Mouse (Mus musculus) neural tube, embryonic 15.5 days (tissue): ENCODE data around the gene Rnf207. TPM values are rescaled to one million over a fixed set of nuclear protein-coding genes. Genes with fewer than 3 reads are reported as not detected.
A peak's percentile ranks its signal among the peaks of the same experiment; 100 is the strongest.

ENCODE experiments used
- ATAC-seq: fragments of 200-750 bp; cut with Nextera tagmentation; 2 replicates; pipeline ENCODE4 v1.8.0; 2017; ENCODE audit warnings: mild to moderate bottlenecking, moderate TSS enrichment, moderate library complexity; ENCODE audit not compliant: low FRiP score
- H3K27ac ChIP-seq: fragments of 300-500 bp; sonication (generic); replicated peaks from 2 replicates; pipeline ENCODE4 v1.5.1; 2015; ENCODE audit warnings: mild to moderate bottlenecking, inconsistent platforms
- H3K27me3 ChIP-seq: fragments of 300-500 bp; sonication (generic); replicated peaks from 2 replicates; pipeline ENCODE4 v1.6.1; 2015; ENCODE audit warnings: inconsistent platforms
- H3K36me3 ChIP-seq: fragments of 300-500 bp; sonication (generic); 2 replicates; pipeline ENCODE4 v1.6.1; 2015; ENCODE audit warnings: inconsistent platforms
- H3K4me1 ChIP-seq: fragments of 300-500 bp; sonication (generic); 2 replicates; pipeline ENCODE4 v1.6.1; 2015; ENCODE audit warnings: inconsistent platforms
- H3K4me2 ChIP-seq: fragments of 300-500 bp; sonication (generic); 2 replicates; pipeline ENCODE4 v1.6.1; 2015; ENCODE audit warnings: inconsistent platforms, mild to moderate bottlenecking, moderate library complexity
- H3K4me3 ChIP-seq: fragments of 300-500 bp; sonication (generic); replicated peaks from 2 replicates; pipeline ENCODE4 v1.5.1; 2015; ENCODE audit warnings: mild to moderate bottlenecking, inconsistent platforms
- H3K9ac ChIP-seq: fragments of 300-500 bp; sonication (generic); replicated peaks from 2 replicates; pipeline ENCODE4 v1.6.1; 2015; ENCODE audit warnings: mild to moderate bottlenecking, inconsistent platforms
- H3K9me3 ChIP-seq: fragments of 300-500 bp; sonication (generic); replicated peaks from 2 replicates; pipeline ENCODE4 v1.6.1; 2016; ENCODE audit warnings: inconsistent platforms
- WGBS: fragments of 180-500 bp; shearing (Covaris S2); methylation state at CpG from one replicate; pipeline ENCODE4 v1.1.7; 2015; ENCODE audit warnings: mixed read lengths; 5-methylcytosine and 5-hydroxymethylcytosine counted together
- polyA plus RNA-seq: library from polyadenylated mRNA; unstranded; fragments of >200 nt; fragmentation: Nextera tagmentation; extraction: Ambion mirVana; gene quantifications from 2 replicates; pipeline ENCODE4 v1.2.1, GENCODE M21; 2015

The Rnf207 gene
- polyA plus RNA-seq, 1 experiment from 2014 or later: 12.4 TPM

GRCm38 (mm10) chr4:152276389-152277347 is 42.1 kb downstream of the Rnf207 start:
- 55% methylated on average over 10 of the region's 10 CpGs for WGBS
- no peak for ATAC-seq
- H3K4me1 ChIP-seq: peaks cover 50% of the 10 kb centered on the region
- no peak overlapping the region; the same call in 1 of the 2 replicates for H3K4me3 ChIP-seq
- H3K9me3 ChIP-seq: no peaks in the 10 kb centered on the region
- no peak overlapping the region for H3K4me2 ChIP-seq
- no peak overlapping the region for H3K27ac ChIP-seq
- peaks cover 15% of the 10 kb centered on the region for H3K36me3 ChIP-seq
- no peak overlapping the region for H3K9ac ChIP-seq
- peaks cover 50% of the 10 kb centered on the region for H3K27me3 ChIP-seq

- Histone ChIP-seq H3K27ac (peak overlapping the region; percentile 82), H3K4me2 (peak overlapping the region; percentile 90), H3K4me1 (peaks cover 50% of the 10 kb centered on the region), H3K27me3 (peaks cover 30% of the 10 kb centered on the region), H3K9ac (peak overlapping the region; percentile 88), H3K36me3 (peaks cover 7% of the 10 kb centered on the region), H3K4me3 (peak overlapping the region; percentile 65), H3K9me3 (no peaks in the 10 kb centered on the region)
- peak; percentile 45 for ATAC-seq
- 2% methylated on average over 20 of the region's 20 CpGs for WGBS
Measured at GRCm38 (mm10) chr4:152274681-152275131, 44.1 kb downstream of the Rnf207 start.

GRCm38 (mm10) chr4:152273621-152274236 is 45.1 kb downstream of the Rnf207 start, which contains the start of gene Gpr153:
Gene Gpr153 (plus strand): TSS chr4:152274232.
- under 1% methylated on average over 25 of the region's 48 CpGs for WGBS
- Histone ChIP-seq H3K4me2 (peak within 1 kb of the TSS; percentile 90), H3K9me3 (no peaks in the 10 kb centered on the region), H3K9ac (peak within 1 kb of the TSS; percentile 88), H3K4me3 (peak within 1 kb of the TSS; percentile 65), H3K4me1 (peaks cover 50% of the 10 kb centered on the region), H3K27ac (peak within 1 kb of the TSS; percentile 82), H3K36me3 (peaks cover 6% of the 10 kb centered on the region; the same call in 1 of the 2 replicates), H3K27me3 (peaks cover 24% of the 10 kb centered on the region)
- ATAC-seq: peak; percentile 76

GRCm38 (mm10) chr4:152273191-152273590 is 45.6 kb downstream of the Rnf207 start:
- Histone ChIP-seq H3K9ac (0 out of 2 replicates have a peak overlapping the region, but pooled peaks have one; percentile 88), H3K36me3 (peaks cover 6% of the 10 kb centered on the region; the same call in 1 of the 2 replicates), H3K27ac (peak overlapping the region; percentile 82), H3K9me3 (no peaks in the 10 kb centered on the region), H3K4me1 (peaks cover 51% of the 10 kb centered on the region), H3K27me3 (peaks cover 24% of the 10 kb centered on the region), H3K4me3 (peak overlapping the region; percentile 65), H3K4me2 (peak overlapping the region; percentile 90)
- WGBS: 25% methylated on average over 3 of the region's 3 CpGs
- ATAC-seq: no peak

GRCm38 (mm10) chr4:152272449-152273049 is 46.2 kb downstream of the Rnf207 start:
- Histone ChIP-seq H3K9ac (no peak overlapping the region), H3K9me3 (no peaks in the 10 kb centered on the region), H3K4me2 (no peak overlapping the region), H3K27me3 (peaks cover 24% of the 10 kb centered on the region), H3K4me1 (peaks cover 57% of the 10 kb centered on the region), H3K27ac (peak overlapping the region; percentile 82), H3K4me3 (no peak overlapping the region), H3K36me3 (peaks cover 6% of the 10 kb centered on the region; the same call in 1 of the 2 replicates)
- WGBS: 38% methylated on average over 9 of the region's 9 CpGs
- ATAC-seq: no peak

GRCm38 (mm10) chr4:152272006-152272405 is 46.8 kb downstream of the Rnf207 start:
- H3K27ac ChIP-seq: peak overlapping the region; percentile 82
- ATAC-seq: no peak
- H3K27me3 ChIP-seq: peaks cover 21% of the 10 kb centered on the region
- WGBS: 81% methylated on average over 7 of the region's 7 CpGs
- no peak overlapping the region for H3K4me2 ChIP-seq
- H3K4me1 ChIP-seq: peaks cover 60% of the 10 kb centered on the region
- no peak overlapping the region for H3K9ac ChIP-seq
- H3K9me3 ChIP-seq: no peaks in the 10 kb centered on the region
- H3K4me3 ChIP-seq: no peak overlapping the region
- H3K36me3 ChIP-seq: peaks cover 6% of the 10 kb centered on the region; the same call in 1 of the 2 replicates

- Histone ChIP-seq H3K9me3 (no peaks in the 10 kb centered on the region), H3K4me3 (no peak overlapping the region), H3K27me3 (peaks cover 15% of the 10 kb centered on the region), H3K36me3 (peaks cover 6% of the 10 kb centered on the region; the same call in 1 of the 2 replicates), H3K4me2 (no peak overlapping the region), H3K4me1 (peaks cover 56% of the 10 kb centered on the region), H3K9ac (no peak overlapping the region), H3K27ac (no peak overlapping the region)
- no peak for ATAC-seq
- WGBS: 93% methylated on average over 11 of the region's 11 CpGs
Measured at GRCm38 (mm10) chr4:152271334-152271733, 47.5 kb downstream of the Rnf207 start.

GRCm38 (mm10) chr4:152270599-152270998 is 48.2 kb downstream of the Rnf207 start:
- H3K9me3 ChIP-seq: no peaks in the 10 kb centered on the region
- no peak overlapping the region for H3K4me2 ChIP-seq
- no peak for ATAC-seq
- peaks cover 56% of the 10 kb centered on the region for H3K4me1 ChIP-seq
- H3K36me3 ChIP-seq: peaks cover 6% of the 10 kb centered on the region; the same call in 1 of the 2 replicates
- H3K9ac ChIP-seq: no peak overlapping the region
- WGBS: 68% methylated on average over 9 of the region's 9 CpGs
- H3K27me3 ChIP-seq: peaks cover 8% of the 10 kb centered on the region
- H3K4me3 ChIP-seq: no peak overlapping the region
- H3K27ac ChIP-seq: no peak overlapping the region

GRCm38 (mm10) chr4:152269967-152270366 is 48.8 kb downstream of the Rnf207 start:
- no peak overlapping the region for H3K9ac ChIP-seq
- ATAC-seq: no peak
- peaks cover 54% of the 10 kb centered on the region for H3K4me1 ChIP-seq
- no peak overlapping the region for H3K4me2 ChIP-seq
- H3K27me3 ChIP-seq: peaks cover 1% of the 10 kb centered on the region
- H3K4me3 ChIP-seq: no peak overlapping the region
- H3K27ac ChIP-seq: no peak overlapping the region
- 89% methylated on average over 13 of the region's 13 CpGs for WGBS
- H3K36me3 ChIP-seq: peaks cover 10% of the 10 kb centered on the region; the same call in 1 of the 2 replicates
- H3K9me3 ChIP-seq: no peaks in the 10 kb centered on the region

GRCm38 (mm10) chr4:152267748-152268369 is 50.9 kb downstream of the Rnf207 start:
- no peak for ATAC-seq
- Histone ChIP-seq H3K27ac (no peak overlapping the region), H3K4me1 (peaks cover 43% of the 10 kb centered on the region)

More at GRCm38 (mm10) chr4:152267748-152268369, 50.9 kb downstream of the Rnf207 start:
- no peak overlapping the region for H3K4me3 ChIP-seq
- H3K4me2 ChIP-seq: no peak overlapping the region
- H3K9me3 ChIP-seq: no peaks in the 10 kb centered on the region
- H3K27me3 ChIP-seq: no peaks in the 10 kb centered on the region; the same call in 1 of the 2 replicates
- WGBS: 66% methylated on average over 13 of the region's 13 CpGs
- H3K9ac ChIP-seq: no peak overlapping the region
- peaks cover 17% of the 10 kb centered on the region; the same call in 1 of the 2 replicates for H3K36me3 ChIP-seq
